Mouse (Mus musculus): ENCODE results near the gene Crtc2.

DNA sequence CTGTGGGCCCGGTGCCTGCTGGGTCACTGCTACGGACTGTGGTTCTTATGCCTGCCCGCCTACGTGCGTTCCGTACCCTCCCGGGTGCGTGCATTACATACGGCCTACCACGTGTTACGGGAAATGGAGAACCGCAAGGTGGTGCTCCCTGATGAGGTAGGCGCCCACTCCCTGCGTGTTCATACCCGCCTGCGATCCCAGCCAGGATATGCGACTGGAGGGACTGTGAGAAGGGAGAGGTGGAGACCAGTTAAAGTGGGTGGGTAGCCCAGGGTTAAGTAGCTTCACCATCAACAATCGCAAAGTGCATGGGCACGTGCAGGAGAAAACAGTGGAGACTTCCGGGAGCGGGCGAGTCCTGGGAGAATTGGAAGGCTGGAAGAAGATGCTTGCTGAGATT is 19.9 kb downstream of the Crtc2 start:
- TF ChIP-seq POLR2A (IDR thresholded peaks at IDR 0.05; ENCODE audit: borderline replicate concordance, low read depth, low read length) = no peak
- TF ChIP-seq CTCF (IDR thresholded peaks at IDR 0.05; ENCODE audit: low read depth, low read length) = no peak

All from bone marrow macrophage, adult 2 months (primary cell).